27 mouse cellular contexts compared by ENCODE assay signal in genomic region chr13:22001346-22001745, GRCm38 (mm10). TPM values are rescaled to one million over a fixed set of nuclear protein-coding genes. Genes with fewer than 3 reads are reported as not detected.
DNase-seq lines count a peak whose midpoint lies in the region; ATAC-seq and TF ChIP-seq lines count a peak whose summit lies in the region.
"Had no signal": no experiment of that assay in that cellular context is flagged by ENCODE, and none has a peak within 500 bp of the region (broad histone marks: within the 10 kb centered on the region; RNA-seq: fewer than 3 reads in every experiment).

No protein-coding gene starts in this region.

- H3K36me3 ChIP-seq in stomach, embryonic 16.5 days (ENCODE audit: control insufficient read depth, insufficient read depth, low read length) = no peaks in the 10 kb centered on the region
- H3K36me3 ChIP-seq in stomach, postnatal 0 days (ENCODE audit: control insufficient read depth, insufficient read depth, low read length) = no peaks in the 10 kb centered on the region
- no peaks in the 10 kb centered on the region for H3K36me3 ChIP-seq in macrophage (ENCODE audit: inconsistent target)
- H3K36me3 ChIP-seq: embryonic facial prominence, embryonic 15.5 days; forebrain, embryonic 15.5 days; hindbrain, embryonic 12.5 days; neural tube, embryonic 15.5 days had no signal

- DNase-seq in stomach, postnatal 0 days (ENCODE audit: low spot score) = no peak
- no peak for DNase-seq in testis, postnatal 14 days (ENCODE audit: low spot score)
- DNase-seq in spleen, adult 12 weeks (ENCODE audit: low spot score) = no peak
- no peak for DNase-seq in adrenal gland, postnatal 14 days
- DNase-seq: adrenal gland, postnatal 25 days; cerebellum, adult 11-12 months; cerebellum, postnatal 36 days; heart, postnatal 14 days; kidney, adult 11 months; lung, postnatal 10 days; right cerebral cortex, adult 18-20 months; right cerebral cortex, postnatal 4 days had no signal

- H3K27ac ChIP-seq in stomach, embryonic 16.5 days (ENCODE audit: low read length) = no peak overlapping the region
- no peak overlapping the region for H3K27ac ChIP-seq in stomach, postnatal 0 days (replicated peaks)
- peak overlapping the region; percentile 44 for H3K27ac ChIP-seq in macrophage
- H3K27ac ChIP-seq: embryonic facial prominence, embryonic 15.5 days; forebrain, embryonic 15.5 days; hindbrain, embryonic 12.5 days; left cerebral cortex, adult 2 months; neural tube, embryonic 15.5 days had no signal

- no peaks in the 10 kb centered on the region for H3K79me2 ChIP-seq in macrophage (ENCODE audit: inconsistent target)

- H3K9ac ChIP-seq in stomach, embryonic 16.5 days (ENCODE audit: low read length) = no peak overlapping the region
- no peak overlapping the region for H3K9ac ChIP-seq in stomach, postnatal 0 days (ENCODE audit: low read length)
- H3K9ac ChIP-seq: embryonic facial prominence, embryonic 15.5 days; forebrain, embryonic 15.5 days; hindbrain, embryonic 12.5 days; neural tube, embryonic 15.5 days had no signal

- no peak overlapping the region for H3K4me3 ChIP-seq in stomach, embryonic 16.5 days (replicated peaks; ENCODE audit: low read length)
- no peak overlapping the region for H3K4me3 ChIP-seq in stomach, postnatal 0 days (ENCODE audit: low read depth, low read length)
- no peak overlapping the region for H3K4me3 ChIP-seq in macrophage (ENCODE audit: inconsistent target)
- H3K4me3 ChIP-seq: embryonic facial prominence, embryonic 15.5 days; forebrain, embryonic 15.5 days; hindbrain, embryonic 12.5 days; left cerebral cortex, adult 2 months; neural tube, embryonic 15.5 days had no signal

- peaks cover 91% of the 10 kb centered on the region for H3K27me3 ChIP-seq in stomach, embryonic 16.5 days (ENCODE audit: control insufficient read depth, insufficient read depth, low read length)
- H3K27me3 ChIP-seq in stomach, postnatal 0 days (ENCODE audit: control insufficient read depth, insufficient read depth, low read length) = peaks cover 14% of the 10 kb centered on the region; the same call in 1 of the 2 replicates

- ATAC-seq in stomach, embryonic 16.5 days (ENCODE audit: insufficient read depth, low FRiP score) = no peak
- no peak for ATAC-seq in stomach, postnatal 0 days (ENCODE audit: low FRiP score, low TSS enrichment)
- peak; percentile 41 for ATAC-seq in granulocyte monocyte progenitor cell, adult 5-6 weeks (replicated peaks; ENCODE audit: poor library complexity, severe bottlenecking)
- ATAC-seq: forebrain, embryonic 15.5 days; midbrain, embryonic 16.5 days had no signal

- H3K9me3 ChIP-seq in stomach, embryonic 16.5 days (replicated peaks; ENCODE audit: control insufficient read depth, low read length) = no peaks in the 10 kb centered on the region
- no peaks in the 10 kb centered on the region for H3K9me3 ChIP-seq in stomach, postnatal 0 days (ENCODE audit: control insufficient read depth, low read length)
- H3K9me3 ChIP-seq: embryonic facial prominence, embryonic 15.5 days; forebrain, embryonic 15.5 days; hindbrain, embryonic 12.5 days; neural tube, embryonic 15.5 days had no signal

- 69% methylated on average over 2 of the region's 2 CpGs for WGBS in stomach, embryonic 16.5 days
- 65% methylated on average over 2 of the region's 2 CpGs for WGBS in stomach, postnatal 0 days
- 13% methylated on average over 2 of the region's 2 CpGs for WGBS in macrophage (ENCODE audit: missing documents)

- peaks cover 6% of the 10 kb centered on the region; the same call in 1 of the 2 replicates for H3K4me1 ChIP-seq in stomach, embryonic 16.5 days (ENCODE audit: control insufficient read depth, insufficient read depth, low read length)
- no peaks in the 10 kb centered on the region for H3K4me1 ChIP-seq in stomach, postnatal 0 days (replicated peaks; ENCODE audit: control insufficient read depth, insufficient read depth)

- peak overlapping the region; percentile 27; the same call in 1 of the 2 replicates for H3K4me2 ChIP-seq in stomach, embryonic 16.5 days (ENCODE audit: low read depth, low read length)
- no peak overlapping the region for H3K4me2 ChIP-seq in stomach, postnatal 0 days (replicated peaks; ENCODE audit: low read depth)
- H3K4me2 ChIP-seq: embryonic facial prominence, embryonic 15.5 days; forebrain, embryonic 15.5 days; heart, embryonic 11.5 days; hindbrain, embryonic 12.5 days; neural tube, embryonic 15.5 days had no signal

- TF ChIP-seq CTCF in stomach, postnatal 0 days (IDR thresholded peaks at IDR 0.05; ENCODE audit: low read depth) = no peak

- TF ChIP-seq EP300 in stomach, postnatal 0 days (optimal IDR thresholded peaks at IDR 0.05) = no peak

RNA-seq across cellular contexts. Expression of gene Prss16, which starts 8.2 kb away (rescaled TPM):
- 0.92 and 1.1 TPM in 2 replicates for polyA plus RNA-seq in stomach, embryonic 16.5 days (2015; fragmentation: Nextera tagmentation; extraction: Ambion mirVana)
- 0.51 and 0.65 TPM in 2 replicates for polyA plus RNA-seq in stomach, postnatal 0 days (2015; fragmentation: Nextera tagmentation; extraction: Ambion mirVana)
- total RNA-seq in granulocyte monocyte progenitor cell, adult 5-6 weeks (2014; fragmentation: Nextera tagmentation) = 12.8 and 15.1 TPM in 2 replicates
- 8.3 and 9.1 TPM in 2 replicates for total RNA-seq in granulocyte monocyte progenitor cell, adult 5-6 weeks (2017)
- 1 to 10 TPM in 15 of 26 experiments, under 1 TPM in 8, not detected in 3; 0.43 to 2.8 (median 1.2) TPM for total RNA-seq in macrophage (2018; cell fraction: chromatin; rRNA removed)
- 1 to 10 TPM in 11 of 26 experiments, under 1 TPM in 15; 0.47 to 1.7 (median 0.96) TPM for total RNA-seq in macrophage (2018; cell fraction: cytosol; rRNA removed)
- 1 to 10 TPM in 11 of 26 experiments, under 1 TPM in 11, not detected in 4; 0.24 to 7.9 (median 1.0) TPM for total RNA-seq in macrophage (2018; cell fraction: nucleus; rRNA removed)
- polyA plus RNA-seq in macrophage (2018) = 0.52 to 2.6 TPM (median 1.3 TPM) in 3 replicates
- 0.74 TPM in 1 of 2 replicates, not detected in the other for total RNA-seq in adrenal gland, postnatal 14 days (2021)
- total RNA-seq: adrenal gland, postnatal 25 days; gastrocnemius, adult 8-10 months; layer of hippocampus, postnatal 10 days had no signal
- polyA plus RNA-seq: midbrain, embryonic 16.5 days had no signal

RNA-seq across cellular contexts. Expression of gene Pom121l2, which starts 20.4 kb away (rescaled TPM):
- polyA plus RNA-seq in stomach, embryonic 16.5 days (2015; fragmentation: Nextera tagmentation; extraction: Ambion mirVana) = 0.09 TPM in 1 of 2 replicates, not detected in the other
- 0.05 TPM in 1 of 2 replicates, not detected in the other for polyA plus RNA-seq in stomach, postnatal 0 days (2015; fragmentation: Nextera tagmentation; extraction: Ambion mirVana)
- not detected in 2 replicates for total RNA-seq in granulocyte monocyte progenitor cell, adult 5-6 weeks (2014; fragmentation: Nextera tagmentation)
- not detected in 2 replicates for total RNA-seq in granulocyte monocyte progenitor cell, adult 5-6 weeks (2017)
- not detected for total RNA-seq in macrophage (2018; cell fraction: chromatin; rRNA removed)
- not detected for total RNA-seq in macrophage (2018; cell fraction: cytosol; rRNA removed)
- not detected for total RNA-seq in macrophage (2018; cell fraction: nucleus; rRNA removed)
- not detected in 3 replicates for polyA plus RNA-seq in macrophage (2018)
- total RNA-seq in adrenal gland, postnatal 14 days (2021) = not detected in 2 replicates
- total RNA-seq: adrenal gland, postnatal 25 days; gastrocnemius, adult 8-10 months; heart, postnatal 14 days; left cerebral cortex, adult 2 months; left cerebral cortex, postnatal 36 days had no signal
- polyA plus RNA-seq: forebrain, embryonic 15.5 days; heart, embryonic 11.5 days; large intestine, adult 2 months; midbrain, embryonic 16.5 days; neural tube, embryonic 15.5 days; urinary bladder, adult 2 months had no signal

RNA-seq across cellular contexts. Expression of gene Hist1h2ah, which starts 34.0 kb away (rescaled TPM):
- 10.9 TPM in 1 of 2 replicates, not detected in the other for polyA plus RNA-seq in stomach, embryonic 16.5 days (2015; fragmentation: Nextera tagmentation; extraction: Ambion mirVana)
- polyA plus RNA-seq in stomach, postnatal 0 days (2015; fragmentation: Nextera tagmentation; extraction: Ambion mirVana) = 2.1 TPM in 1 of 2 replicates, not detected in the other
- total RNA-seq in granulocyte monocyte progenitor cell, adult 5-6 weeks (2014; fragmentation: Nextera tagmentation) = 13.4 TPM in 1 of 2 replicates, not detected in the other
- total RNA-seq in granulocyte monocyte progenitor cell, adult 5-6 weeks (2017) = 1,444 and 2,588 TPM in 2 replicates
- 1 to 10 TPM in 4 of 26 experiments, not detected in 22; 4.8 to 9.5 (median 6.2) TPM for total RNA-seq in macrophage (2018; cell fraction: chromatin; rRNA removed)
- total RNA-seq in macrophage (2018; cell fraction: cytosol; rRNA removed) = 10 to 100 TPM in 4 of 26 experiments, 1 to 10 TPM in 16, under 1 TPM in 5, not detected in 1; 0.61 to 14.1 (median 2.7) TPM
- total RNA-seq in macrophage (2018; cell fraction: nucleus; rRNA removed) = 10 to 100 TPM in 2 of 26 experiments, 1 to 10 TPM in 5, not detected in 19; 2.1 to 14.1 (median 7.4) TPM
- not detected in 3 replicates for polyA plus RNA-seq in macrophage (2018)
- 203 and 342 TPM in 2 replicates for total RNA-seq in adrenal gland, postnatal 14 days (2021)
- polyA plus RNA-seq: midbrain, embryonic 16.5 days; neural tube, embryonic 15.5 days; urinary bladder, adult 2 months had no signal

RNA-seq across cellular contexts. Expression of gene Hist1h2bk, which starts 34.3 kb away (rescaled TPM):
- 2.6 and 4.0 TPM in 2 replicates for polyA plus RNA-seq in stomach, embryonic 16.5 days (2015; fragmentation: Nextera tagmentation; extraction: Ambion mirVana)
- polyA plus RNA-seq in stomach, postnatal 0 days (2015; fragmentation: Nextera tagmentation; extraction: Ambion mirVana) = 0.35 and 0.99 TPM in 2 replicates
- 9.6 and 80.5 TPM in 2 replicates for total RNA-seq in granulocyte monocyte progenitor cell, adult 5-6 weeks (2014; fragmentation: Nextera tagmentation)
- total RNA-seq in granulocyte monocyte progenitor cell, adult 5-6 weeks (2017) = 2,021 and 2,596 TPM in 2 replicates
- total RNA-seq in macrophage (2018; cell fraction: chromatin; rRNA removed) = 10 to 100 TPM in 1 of 26 experiments, 1 to 10 TPM in 7, not detected in 18; 2.4 to 16.4 (median 4.6) TPM
- total RNA-seq in macrophage (2018; cell fraction: cytosol; rRNA removed) = 10 to 100 TPM in 18 of 26 experiments, 1 to 10 TPM in 8; 2.8 to 48.5 (median 15.5) TPM
- 10 to 100 TPM in 4 of 26 experiments, 1 to 10 TPM in 14, not detected in 8; 1.7 to 28.5 (median 5.0) TPM for total RNA-seq in macrophage (2018; cell fraction: nucleus; rRNA removed)
- not detected in 3 replicates for polyA plus RNA-seq in macrophage (2018)
- 207 and 301 TPM in 2 replicates for total RNA-seq in adrenal gland, postnatal 14 days (2021)
- polyA plus RNA-seq: midbrain, embryonic 16.5 days had no signal

RNA-seq across cellular contexts. Expression of gene Hist1h4i, which starts 39.8 kb away (rescaled TPM):
- 13.4 and 15.5 TPM in 2 replicates for polyA plus RNA-seq in stomach, embryonic 16.5 days (2015; fragmentation: Nextera tagmentation; extraction: Ambion mirVana)
- 5.8 and 5.9 TPM in 2 replicates for polyA plus RNA-seq in stomach, postnatal 0 days (2015; fragmentation: Nextera tagmentation; extraction: Ambion mirVana)
- total RNA-seq in granulocyte monocyte progenitor cell, adult 5-6 weeks (2014; fragmentation: Nextera tagmentation) = 56.3 and 74.3 TPM in 2 replicates
- 87.0 TPM in 2 replicates for total RNA-seq in granulocyte monocyte progenitor cell, adult 5-6 weeks (2017)
- 100 to 1,000 TPM in 1 of 26 experiments, 10 to 100 TPM in 19, 1 to 10 TPM in 6; 6.1 to 101 (median 14.6) TPM for total RNA-seq in macrophage (2018; cell fraction: chromatin; rRNA removed)
- total RNA-seq in macrophage (2018; cell fraction: cytosol; rRNA removed) = 10 to 100 TPM in 19 of 26 experiments, 1 to 10 TPM in 7; 7.6 to 21.9 (median 12.5) TPM
- 100 to 1,000 TPM in 3 of 26 experiments, 10 to 100 TPM in 20, 1 to 10 TPM in 3; 5.4 to 144 (median 26.7) TPM for total RNA-seq in macrophage (2018; cell fraction: nucleus; rRNA removed)
- 2.6 to 11.5 TPM (median 7.3 TPM) in 3 replicates for polyA plus RNA-seq in macrophage (2018)
- total RNA-seq in adrenal gland, postnatal 14 days (2021) = 104 and 144 TPM in 2 replicates
